Comparison of ENCODE assay signal across 14 mouse cellular contexts in the genomic region with DNA sequence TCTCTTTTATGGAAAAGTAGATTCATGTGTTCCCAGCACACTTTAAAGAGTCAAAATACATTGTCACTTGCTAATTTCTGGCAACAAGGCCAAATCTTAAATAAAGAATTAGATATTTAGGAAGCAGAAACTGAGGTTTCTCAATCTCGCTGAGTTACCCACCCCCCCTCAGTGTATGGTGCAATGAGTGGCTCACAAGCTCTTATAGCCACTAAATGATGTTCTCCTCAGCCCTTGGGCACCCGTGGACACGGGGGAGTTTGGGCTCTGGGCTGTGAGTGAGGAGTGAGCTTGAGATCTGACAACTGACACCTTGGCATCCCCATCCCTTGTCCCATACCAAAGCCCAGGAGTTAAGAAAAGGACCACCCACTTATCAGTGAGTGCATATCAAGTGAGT.
"Had no signal": no experiment of that assay in that cellular context is flagged by ENCODE, and none has a peak within 500 bp of the region (broad histone marks: within the 10 kb centered on the region; RNA-seq: fewer than 3 reads in every experiment).

No protein-coding gene starts in this region.

- DNase-seq: gastrocnemius, postnatal 14 days; gastrocnemius, postnatal 36 days; heart, adult 18-20 months; heart, postnatal 10 days; heart, postnatal 4 days; kidney, adult 18-20 months; kidney, adult 8-10 months; kidney, postnatal 10 days; kidney, postnatal 4 days; layer of hippocampus, postnatal 36 days; liver had no signal

- ATAC-seq: hindbrain, embryonic 16.5 days; intestine, embryonic 15.5 days; intestine, postnatal 0 days had no signal
